Mouse (Mus musculus) ovary, postnatal 36 days (tissue): ENCODE measurements at regions not wholly inside any gene's neighbourhood (a gene's known extent, or its start where the extent isn't known, plus 50 kb on each side); places are given as distances from the start of the nearest gene placed in this dataset.

Experiments
- DNase-seq: peaks from one replicate; pipeline ENCODE4 v3.0.0; 2022; ENCODE audit warnings: low spot score, mixed read lengths

DNA sequence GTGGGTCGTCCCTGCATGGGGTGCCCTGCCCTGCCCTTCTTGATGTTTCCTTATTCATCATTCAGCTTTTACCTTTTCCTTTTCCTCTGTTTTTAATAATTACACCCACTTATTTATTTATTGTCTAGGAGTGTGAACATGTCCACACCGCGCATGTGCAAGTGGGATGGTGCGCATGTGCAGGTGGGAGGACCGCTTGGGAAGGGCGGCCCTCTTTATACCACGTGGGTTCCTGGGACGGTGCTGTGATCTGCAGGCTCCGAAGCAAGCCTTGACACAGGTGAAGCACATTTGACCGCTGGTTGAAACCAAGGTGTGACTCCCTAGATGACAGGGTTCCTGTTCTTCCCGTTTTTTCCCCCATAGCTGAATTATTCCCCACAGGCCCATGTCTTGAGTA is 60.0 kb downstream of the Syf2 start:
- no peak for DNase-seq

DNA sequence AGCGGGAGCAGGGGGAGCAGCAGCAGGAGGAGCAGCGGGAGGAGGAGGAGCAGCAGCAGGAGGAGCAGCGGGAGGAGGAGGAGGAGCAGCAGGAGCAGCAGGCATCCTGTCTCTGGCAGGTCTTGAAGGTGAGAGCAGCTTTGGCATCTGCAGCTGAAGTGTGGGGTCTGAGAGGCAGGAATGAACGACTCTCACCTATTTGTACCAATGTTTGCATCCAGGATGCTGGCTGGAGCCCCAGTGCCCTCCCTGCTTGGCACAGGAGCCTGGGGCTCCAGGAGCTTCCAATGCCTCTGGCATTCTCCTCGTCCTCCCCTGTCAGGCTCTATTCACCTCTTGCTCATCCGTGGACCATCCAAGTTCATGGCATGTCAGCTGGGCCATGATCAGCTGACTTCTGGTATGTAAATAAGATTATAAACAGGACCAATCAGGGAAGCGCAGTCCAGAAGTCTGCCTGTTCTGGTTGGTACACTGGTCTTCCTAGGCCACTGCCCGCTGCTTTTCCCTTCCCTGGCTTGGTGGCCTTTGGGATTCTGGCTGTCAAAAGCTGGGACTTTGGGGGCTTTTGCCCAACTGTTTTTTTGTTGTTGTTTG is 62.9 kb downstream of the Syf2 start:
- no peak for DNase-seq

DNA sequence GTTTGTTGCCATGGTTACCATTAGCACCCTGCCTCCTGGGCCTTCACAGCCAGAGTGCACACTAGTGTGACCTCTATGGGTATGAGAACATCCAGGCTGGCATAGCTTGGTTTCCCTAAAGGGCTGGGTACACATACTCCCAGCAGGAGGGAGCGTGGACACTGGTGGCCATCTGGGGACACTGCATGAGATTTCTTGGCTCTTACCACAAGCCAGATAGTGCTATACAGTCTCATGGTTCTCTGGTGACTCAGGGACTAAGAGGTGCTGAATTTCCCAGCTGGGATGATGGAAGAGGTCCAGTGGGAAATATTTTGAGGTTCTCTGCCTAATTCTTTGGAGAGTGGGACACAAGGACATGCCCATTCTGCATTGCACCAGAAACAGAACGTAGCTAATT is 63.5 kb downstream of the Syf2 start:
- DNase-seq = no peak

DNA sequence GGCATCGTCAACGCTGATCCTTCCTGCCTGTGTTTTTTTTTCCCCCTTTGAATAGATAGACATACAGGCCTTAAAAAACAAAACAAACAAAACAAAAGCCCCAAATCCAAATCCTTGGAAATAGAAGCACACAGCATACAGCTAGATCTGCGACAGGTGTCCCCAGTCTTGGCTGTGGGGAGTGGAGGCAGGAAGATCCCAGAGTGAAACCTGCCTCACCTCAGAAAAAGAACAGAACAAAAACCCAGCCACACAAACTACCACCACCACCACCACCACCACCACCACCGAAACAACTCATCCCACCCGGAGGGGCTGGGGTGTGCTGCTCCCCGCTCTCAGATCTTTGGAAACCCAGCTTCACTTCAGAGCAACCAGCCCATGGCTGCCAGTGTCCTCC is 64.0 kb downstream of the Syf2 start:
- no peak for DNase-seq

- DNase-seq = peak; percentile 30
Observed at GRCm38 (mm10) chr4:134995052-134995451, 64.4 kb downstream of the Syf2 start.

GRCm38 (mm10) chr4:134996121-134996520 is 65.4 kb downstream of the Syf2 start:
- DNase-seq = no peak

- no peak for DNase-seq
Observed at GRCm38 (mm10) chr4:134997461-134998434, 67.0 kb downstream of the Syf2 start.

GRCm38 (mm10) chr4:134998928-134999658 is 68.4 kb downstream of the Syf2 start:
- DNase-seq = no peak

DNA sequence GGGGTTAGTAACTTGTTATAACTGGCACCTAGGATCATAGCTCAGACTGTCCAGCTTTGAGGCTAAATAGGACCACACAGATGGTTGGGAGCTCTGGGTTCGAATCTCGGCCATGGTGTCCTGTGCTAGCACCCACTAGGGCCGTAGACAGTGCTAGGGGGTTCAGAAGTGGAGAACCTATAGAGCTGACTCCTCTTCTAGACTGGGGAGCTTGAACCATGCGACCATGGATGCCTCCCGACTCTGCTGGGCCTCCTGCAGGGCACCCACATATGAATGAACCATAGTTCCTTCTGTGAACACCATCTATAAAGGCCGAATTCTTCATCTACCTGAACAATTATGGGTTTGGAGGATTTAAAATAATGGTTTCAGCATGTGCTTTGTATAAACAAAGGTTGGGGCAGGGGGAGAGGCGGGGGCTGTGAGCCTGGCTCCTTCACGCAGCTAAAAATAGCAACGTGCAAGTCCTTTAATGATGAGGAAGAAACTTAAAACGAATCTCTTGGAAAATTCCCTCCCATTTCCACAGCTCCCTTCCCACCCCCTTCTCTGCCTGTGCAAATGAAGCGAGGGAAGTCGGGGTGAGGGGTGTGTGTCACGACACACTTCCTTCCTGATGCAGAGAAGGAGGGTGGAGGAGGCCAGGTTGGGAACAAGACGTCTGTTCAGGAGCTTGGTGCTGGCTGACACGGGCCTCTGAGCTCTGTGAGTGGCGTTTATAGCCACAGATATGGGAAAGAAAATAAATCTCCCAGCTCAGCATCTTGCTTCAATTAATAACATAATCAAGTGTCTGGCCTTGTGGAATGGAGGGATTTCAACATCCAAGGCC is 71.6 kb downstream of the Syf2 start:
- DNase-seq = no peak

- no peak for DNase-seq
Observed at GRCm38 (mm10) chr4:135011365-135011764, 80.7 kb downstream of the Syf2 start.

GRCm38 (mm10) chr4:135012945-135013344 is 82.2 kb downstream of the Syf2 start:
- DNase-seq = no peak

DNA sequence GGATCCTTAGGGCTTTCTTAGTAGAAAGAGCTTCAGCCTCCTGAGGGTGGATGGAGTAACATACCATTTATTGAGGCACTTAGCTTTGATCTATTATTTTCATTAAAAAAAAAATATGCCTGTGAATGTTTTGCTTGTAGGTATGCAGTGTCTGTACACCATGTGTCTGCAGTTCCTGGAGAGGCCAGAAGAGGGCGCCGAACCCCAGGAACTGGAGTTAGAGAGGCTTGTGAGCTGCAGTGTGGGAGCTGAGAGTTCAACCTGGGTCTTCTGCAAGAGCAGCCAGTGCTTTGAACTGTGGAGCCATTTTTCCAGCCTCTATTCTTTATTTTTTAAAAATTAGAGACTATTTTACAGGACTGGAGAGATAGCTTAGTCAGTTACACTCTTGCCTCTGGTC is 83.2 kb downstream of the Syf2 start:
- no peak for DNase-seq

DNA sequence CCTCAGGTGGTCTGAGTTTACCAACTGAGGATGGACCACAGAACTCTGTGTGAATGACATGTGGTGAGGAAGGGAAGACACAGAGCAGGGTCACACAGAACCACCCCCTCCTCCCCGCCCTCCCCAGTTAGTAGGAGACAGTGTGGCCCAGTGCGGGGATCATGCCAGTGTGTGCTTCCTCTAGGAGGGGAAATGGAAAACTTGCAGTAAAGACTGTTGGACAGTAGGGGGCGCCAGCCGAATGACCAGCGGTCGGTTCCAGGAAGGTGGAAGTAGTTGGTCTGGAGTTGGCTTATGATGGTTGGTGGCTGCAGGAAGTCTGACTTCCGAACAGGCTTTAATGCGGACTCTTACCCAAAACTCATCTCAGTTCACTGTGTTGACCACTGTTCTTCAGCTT is 87.3 kb downstream of the Syf2 start:
- DNase-seq = peak; percentile 43

DNA sequence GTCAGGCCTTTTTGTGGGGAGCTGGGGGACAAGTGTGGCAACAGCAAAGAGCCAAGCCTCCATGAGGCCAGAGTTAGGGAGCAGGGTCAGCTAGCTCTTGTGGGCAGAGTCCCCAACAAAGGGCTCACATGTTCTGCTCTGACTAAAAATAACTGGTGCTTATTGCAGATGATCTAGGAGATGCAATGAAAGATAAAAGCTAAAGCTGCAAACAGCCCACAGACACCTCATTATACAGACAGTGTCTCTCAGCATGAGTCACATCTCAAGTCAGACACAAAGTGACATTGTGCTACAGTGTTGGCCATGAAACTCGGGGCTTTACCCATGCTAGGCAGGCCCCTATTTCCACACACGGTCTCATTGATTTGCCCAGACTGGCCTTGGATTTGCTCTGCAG is 88.4 kb downstream of the Syf2 start:
- DNase-seq = no peak

DNA sequence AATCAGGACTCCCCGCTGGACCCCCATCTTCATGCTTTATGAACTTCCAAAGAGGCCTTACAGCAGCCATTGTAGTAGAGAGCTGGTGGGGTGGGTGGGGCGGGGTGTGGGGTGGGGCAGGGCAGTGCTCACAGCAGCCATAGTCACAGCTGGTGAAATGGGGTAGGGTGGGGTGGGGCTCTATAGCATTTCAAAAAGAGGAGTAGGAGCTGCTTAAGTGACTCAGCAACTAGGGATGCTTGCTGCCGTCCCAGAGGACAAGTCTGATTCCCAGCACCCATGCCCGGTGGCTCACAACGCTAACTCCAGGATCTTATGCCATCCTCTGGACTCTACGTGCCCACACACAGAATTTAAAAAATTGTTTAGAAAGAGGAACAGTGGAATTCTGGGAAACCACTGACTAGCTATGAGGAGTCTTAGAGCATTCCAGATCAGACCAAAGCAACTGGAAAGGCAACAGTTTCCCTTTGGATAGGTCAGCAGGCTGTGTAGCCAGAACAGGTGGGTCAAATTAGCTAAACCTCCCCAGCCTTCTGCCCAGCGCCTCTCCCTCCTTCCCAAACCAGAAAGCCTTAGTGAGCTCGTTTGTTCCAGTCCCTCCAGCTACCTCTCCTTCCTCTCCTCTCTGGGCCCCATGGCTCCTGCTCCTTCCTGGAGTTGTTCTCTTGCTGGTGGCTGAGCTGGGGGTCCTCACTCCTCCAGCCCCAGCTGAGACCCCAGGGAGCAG is 89.7 kb downstream of the Syf2 start:
- no peak for DNase-seq

DNA sequence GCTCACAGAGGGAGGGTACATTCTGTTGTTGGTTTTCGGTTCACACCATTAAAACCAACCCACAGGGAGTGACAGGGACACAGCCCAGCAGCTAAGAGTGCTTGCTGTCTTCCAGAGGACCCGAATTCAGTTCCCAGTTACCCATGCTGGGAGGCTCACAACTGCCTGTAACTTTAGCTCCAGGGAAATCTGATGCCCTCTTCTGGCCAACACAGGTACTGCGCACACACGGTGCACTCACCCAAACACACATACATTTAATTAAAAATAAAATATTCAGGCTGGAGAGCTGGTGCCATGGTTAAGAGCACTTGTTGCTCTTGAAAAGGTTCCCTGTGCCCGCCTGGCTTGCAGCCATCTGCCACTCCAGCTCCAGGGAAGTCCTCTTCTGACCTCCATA is 92.5 kb downstream of the Syf2 start:
- no peak for DNase-seq

- DNase-seq = no peak
Observed at GRCm38 (mm10) chr4:135025802-135026201, 94.7 kb upstream of the Runx3 start.

DNA sequence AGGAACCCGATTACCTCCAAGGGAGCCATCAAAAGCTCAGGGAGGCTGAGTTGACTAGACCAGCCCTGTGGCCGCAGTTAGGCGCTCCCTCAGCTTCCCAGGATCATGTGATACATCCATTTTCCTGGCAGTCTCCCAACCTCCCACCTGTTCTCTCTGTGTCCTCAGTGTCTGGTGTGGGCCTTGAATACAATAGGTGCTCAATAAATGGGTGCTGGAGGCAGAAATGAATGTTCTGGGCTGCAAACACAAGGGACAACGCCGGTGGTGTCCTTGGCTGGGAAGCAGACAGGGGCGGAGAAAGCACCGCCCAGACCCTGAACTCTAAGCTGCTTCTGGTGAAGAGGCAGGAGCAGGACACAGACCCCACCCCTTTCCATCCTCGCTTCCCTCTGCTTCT is 93.3 kb upstream of the Runx3 start:
- DNase-seq = no peak

GRCm38 (mm10) chr4:135029723-135030122 is 90.7 kb upstream of the Runx3 start:
- DNase-seq = no peak

DNA sequence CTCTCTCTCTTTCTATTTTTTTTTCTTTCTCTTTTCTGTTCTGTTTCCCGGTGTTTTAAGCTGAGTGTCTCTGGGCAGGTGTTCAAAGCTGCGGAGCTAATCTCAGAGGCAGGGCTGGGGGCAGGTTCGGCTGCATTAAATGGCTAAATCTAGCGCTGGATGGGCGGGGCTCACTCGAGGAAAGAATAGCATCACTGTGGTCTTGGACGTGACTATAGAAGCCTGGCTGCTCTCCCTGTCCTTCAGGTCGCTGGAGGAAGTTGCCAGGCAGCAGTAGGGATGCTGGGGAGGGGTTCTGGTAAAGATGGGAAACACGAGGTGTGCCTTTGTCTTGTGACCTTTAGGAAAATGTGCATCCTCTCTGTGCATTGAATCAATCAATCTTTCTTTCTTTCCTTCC is 88.0 kb upstream of the Runx3 start:
- no peak for DNase-seq

DNA sequence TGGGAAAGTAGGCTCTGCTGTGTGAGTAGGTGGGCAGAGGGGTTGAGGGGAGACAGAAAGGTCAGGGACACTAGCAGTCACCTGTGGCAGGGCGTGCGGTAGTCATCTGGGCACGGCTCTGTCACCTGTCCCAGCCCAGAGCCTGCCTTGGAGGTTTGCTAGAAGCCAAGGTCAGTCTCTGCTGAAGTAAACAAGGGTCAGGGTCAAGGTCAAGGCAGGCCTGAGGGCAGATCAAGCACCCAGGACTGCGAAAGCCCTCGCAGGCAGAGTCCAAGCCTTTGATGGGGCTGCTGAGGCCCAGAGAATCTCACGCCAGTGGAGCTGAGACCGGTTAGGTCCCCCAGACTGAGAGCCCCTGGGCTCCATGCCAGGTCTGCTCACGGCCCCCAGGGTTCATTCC is 87.2 kb upstream of the Runx3 start:
- DNase-seq = no peak
